Mouse (Mus musculus): Measurements from ENCODE around the gene Dennd4a.

Dennd4a gene

DNA sequence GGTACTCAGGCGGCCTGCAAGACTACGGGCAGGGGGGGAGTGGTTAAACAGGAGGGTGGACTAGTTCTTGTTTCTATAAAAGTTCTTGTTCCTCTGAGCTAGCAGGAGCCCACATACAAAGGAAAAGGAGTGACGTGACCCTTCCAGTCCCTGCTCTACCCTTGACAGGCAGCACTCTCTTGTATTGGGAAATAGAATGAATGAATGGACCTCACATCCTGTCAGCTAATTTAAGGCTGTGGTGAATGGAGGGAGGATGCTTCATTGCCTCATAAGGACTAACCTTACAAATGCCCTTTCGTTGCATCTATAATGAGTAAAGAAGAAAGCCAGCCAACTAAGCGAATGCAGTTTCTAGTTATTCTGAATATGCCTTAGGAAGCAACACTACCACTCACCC lies 114.6 kb downstream of the Dennd4a start:
- no peak for DNase-seq

DNA sequence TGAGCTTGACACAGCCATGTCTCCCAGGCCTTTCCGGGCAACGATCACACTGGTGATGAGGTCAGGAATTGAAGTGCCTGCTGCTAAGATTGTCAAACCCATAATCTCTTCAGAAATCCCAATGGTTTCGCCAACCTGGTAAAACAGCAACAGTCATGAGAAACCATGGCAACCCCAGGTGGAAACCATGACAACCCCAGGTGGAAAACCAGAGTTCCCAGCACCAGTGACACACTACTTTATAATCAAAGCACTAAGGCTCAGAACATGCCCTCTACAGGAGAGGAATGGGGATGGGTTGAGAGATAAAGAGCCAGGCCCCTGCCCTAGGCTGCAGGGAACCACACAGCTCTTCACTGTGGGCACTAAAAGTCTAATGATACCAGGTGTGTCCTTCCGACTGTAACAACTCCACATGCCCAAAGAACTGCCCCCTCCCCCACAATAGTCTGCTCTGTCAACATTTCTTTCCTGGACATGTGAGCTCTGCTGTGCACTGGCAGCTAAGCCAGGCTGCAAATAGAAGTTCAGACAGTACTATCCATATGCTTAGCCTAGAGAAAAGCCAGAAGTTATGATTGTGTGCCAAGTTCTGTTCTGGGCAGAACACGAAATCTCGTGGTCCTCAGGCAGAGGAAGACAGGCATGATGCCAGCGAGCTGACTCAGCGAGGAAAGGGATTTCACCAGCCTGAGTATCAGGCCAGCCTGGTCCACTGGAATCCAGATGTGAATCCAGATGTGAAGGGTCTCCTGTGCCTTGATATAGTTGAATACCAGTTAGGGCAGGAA lies 115.3 kb downstream of the Dennd4a start:
- peak; percentile 87 to 88 for DNase-seq

DNA sequence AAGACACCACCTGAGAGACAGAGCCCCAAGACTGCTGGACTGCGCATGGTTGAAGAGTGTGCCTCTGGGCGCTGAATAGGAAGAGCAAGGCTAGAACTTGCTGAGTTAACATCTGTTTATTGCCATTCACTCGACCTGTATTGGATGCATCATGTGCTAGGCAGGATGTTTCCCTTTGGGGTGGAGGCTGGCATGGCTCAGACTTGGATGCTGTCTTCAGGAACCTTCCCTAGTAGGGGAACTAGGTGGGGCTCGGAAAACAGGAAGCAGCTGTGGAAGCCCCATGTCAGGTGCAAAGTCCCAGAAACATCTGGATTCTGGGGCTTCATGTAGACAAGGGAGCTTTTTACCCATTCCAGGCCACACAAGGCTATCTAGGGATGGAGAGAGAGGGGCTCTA lies 119.1 kb downstream of the Dennd4a start:
- no peak for DNase-seq

DNA sequence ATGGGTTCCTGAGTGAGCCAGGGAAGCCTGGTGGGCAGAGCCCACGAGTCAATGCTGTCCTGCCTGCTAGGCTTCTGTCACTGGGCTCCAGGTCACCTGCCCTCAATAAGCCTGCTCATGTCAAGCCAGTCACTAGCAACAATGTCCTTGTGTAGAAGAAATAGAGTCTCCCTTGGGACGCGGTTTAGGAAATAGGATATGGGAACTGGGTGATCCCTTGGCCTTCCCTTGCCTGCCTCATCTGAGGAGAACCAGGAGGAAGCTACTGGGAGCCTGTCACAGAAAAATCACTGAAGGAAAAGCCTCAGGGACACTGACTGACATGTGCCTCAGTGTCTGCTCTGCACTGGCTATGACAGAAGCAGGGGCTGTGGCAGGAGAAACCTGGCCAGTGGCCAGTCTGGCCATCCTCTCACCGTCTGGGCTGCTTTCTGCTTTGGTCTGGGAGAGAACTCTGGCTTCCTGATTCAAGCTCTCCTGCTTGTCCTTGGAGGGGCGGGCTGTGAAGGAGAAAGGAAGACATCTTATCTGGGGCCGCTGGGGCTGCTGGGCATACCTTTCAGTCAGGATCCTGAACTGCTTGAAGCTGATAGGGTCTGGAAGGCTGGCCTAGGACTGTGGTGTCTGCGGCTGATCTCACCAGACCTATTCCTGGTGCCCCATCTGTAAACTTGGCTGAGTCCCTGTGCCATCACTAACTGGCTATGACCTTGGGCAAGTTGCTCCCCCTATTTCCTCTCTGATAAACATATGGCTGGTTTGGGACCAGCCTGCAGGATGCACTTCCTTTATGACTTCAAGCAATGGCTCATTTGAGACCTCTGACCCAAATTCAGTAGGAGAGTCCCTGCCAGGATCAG lies 120.8 kb downstream of the Dennd4a start:
- peak; percentile 65 for DNase-seq

DNA sequence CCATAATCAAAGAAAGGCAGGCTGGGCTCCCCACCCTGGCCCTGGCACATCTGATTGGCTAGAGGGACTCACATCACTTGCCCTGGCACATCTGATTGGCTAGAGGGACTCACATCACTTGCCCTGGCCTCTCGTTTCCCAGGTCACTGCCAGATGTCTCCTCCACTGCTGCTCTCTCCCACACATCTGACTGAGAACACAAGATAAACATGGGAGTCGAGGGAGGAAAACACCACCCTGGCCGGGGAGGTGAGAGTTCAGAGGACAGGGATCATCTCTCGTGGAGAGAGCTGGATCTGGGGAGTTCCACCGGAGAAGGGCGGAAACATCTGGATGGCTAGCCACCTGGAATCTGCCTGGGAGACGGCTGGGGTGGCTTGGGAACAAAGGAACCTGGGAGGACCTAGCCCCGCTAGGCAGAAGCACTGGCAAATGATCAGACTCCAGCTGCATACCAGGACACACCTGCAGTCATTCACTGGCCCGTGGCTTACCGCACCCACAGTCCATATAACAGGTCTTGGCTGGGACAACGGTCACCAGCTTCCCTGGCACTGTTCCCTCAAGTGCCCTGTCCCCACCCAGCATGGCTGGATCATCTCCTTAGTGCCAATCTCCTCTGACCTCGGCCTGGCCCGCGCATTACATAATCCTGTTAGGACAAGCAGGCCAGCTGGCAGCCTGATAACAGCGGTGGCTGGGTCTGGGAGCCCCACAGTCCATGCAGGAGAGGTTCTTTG lies 123.0 kb downstream of the Dennd4a start:
- DNase-seq = peak; percentile 62 to 73

DNA sequence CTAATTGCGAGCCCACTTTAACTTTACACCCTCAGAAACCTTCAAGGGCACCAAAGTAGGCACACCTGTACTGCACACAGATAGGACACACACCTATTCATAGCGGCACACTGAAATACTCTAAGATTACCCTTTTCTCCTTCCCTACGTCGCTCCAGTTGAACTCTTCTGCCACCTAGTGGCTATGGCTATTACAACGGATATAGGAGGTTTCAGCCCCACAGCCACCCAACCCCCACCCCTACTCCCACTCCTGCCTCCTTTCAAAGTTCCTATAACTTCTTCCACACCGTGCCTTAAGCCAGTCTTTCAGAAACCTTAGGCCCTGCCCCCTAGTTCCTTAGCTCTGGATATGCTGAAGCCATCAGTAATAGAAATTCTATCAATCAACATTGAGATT lies 125.4 kb downstream of the Dennd4a start:
- DNase-seq = peak; percentile 79 to 81

DNA sequence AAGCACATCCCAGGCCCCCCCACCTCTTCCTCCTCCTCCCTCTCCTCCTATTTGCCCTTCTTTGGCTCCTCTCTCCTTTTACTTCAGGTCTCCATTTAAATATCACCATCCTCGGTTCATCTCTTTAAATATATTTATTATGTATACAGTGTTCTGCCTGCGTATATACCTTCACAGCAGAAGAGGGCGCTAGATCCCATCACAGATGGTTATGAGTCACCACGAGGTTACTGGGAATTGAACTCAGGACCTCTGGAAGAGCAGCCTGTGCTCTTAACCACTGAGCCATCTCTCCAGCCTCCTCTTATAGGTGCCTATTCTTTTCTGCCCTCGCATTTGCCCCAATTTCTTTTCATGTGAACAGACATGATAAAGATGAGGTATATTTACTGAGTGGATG lies 126.4 kb downstream of the Dennd4a start:
- DNase-seq = no peak

DNA sequence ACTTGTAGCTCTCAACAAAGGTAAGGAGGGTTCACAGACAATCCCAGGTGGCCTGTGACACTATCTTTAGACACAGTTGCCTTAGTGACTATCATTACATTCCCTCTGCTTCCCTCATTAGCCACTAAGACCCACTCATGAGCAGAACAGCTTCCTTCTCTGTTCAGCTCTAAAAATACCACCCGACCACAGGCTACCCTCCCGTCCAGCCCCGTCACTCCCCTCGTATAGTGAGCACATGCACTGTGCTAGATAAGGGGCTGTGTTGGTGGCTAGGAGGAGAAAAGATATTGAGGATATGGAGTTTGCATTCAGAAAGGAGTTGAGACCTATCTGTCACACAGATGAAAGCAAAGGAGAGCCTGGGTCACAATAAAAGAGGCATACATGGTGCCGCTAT lies 127.4 kb downstream of the Dennd4a start:
- DNase-seq = no peak

DNA sequence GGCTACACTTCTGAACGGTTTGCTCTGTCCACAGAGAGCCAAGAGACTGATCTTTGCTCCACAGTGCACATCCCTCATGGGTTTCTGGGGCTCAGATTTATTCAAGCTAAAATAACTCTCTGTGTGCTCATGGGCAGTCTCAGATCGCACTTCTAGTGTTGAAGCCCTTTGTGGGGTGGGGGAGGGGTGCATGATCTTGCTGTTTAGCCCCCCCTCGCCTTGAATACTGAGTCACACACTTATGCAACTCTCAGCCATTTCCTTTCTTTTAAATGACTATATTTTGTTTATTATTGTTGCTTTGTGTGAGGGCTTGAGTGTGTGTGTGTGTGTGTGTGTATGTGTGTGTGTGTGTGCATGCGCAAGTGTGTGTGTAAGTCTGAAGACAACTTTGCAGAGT lies 128.1 kb downstream of the Dennd4a start:
- no peak for DNase-seq

DNA sequence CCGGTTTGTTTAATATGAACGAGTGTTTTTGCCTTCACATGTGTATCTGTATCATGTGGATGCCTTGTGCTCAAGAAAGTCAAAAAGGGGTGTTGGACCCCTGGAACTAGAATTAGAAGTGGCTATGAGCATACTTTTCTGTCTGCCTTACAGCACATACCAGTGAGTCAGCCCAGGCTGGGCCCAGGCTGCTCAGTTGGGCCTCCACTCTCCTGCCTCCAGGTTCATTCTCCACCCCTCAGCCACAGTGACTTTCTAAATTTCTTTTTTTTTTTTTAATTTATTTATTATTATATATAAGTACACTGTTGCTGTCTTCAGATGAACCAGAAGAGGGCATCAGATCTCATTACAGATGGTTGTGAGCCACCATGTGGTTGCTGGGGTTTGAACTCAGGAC lies 128.7 kb downstream of the Dennd4a start:
- DNase-seq = no peak

DNA sequence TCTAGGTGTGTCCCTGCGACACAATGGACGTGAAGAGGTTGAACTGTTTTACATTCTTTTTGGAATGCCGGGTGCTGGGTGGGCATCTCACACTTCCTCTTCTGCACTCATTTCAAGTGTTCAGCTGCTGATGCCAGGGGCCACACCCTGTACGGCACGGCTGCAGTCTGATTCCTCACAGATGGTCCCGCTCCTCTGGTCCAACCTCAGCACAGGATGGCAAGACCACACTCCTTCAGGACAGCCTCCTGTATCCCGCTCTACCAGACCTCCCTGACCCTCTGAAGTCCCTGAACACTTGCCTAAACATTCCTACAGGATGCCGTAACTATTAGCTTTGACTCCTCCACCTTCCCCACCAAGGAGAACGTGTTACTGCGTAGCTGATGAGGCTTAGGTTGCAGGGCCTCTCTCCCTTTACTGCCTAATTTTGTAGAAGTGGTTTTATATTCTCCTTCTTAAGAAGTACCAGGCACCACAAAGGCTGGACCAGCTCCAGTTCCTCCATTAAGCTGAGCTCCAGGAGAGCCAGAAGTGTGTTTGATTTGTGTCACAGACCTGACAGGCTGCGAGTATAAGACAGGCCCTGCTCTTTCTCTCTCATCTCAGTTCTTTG lies 129.7 kb downstream of the Dennd4a start:
- DNase-seq = no peak

DNA sequence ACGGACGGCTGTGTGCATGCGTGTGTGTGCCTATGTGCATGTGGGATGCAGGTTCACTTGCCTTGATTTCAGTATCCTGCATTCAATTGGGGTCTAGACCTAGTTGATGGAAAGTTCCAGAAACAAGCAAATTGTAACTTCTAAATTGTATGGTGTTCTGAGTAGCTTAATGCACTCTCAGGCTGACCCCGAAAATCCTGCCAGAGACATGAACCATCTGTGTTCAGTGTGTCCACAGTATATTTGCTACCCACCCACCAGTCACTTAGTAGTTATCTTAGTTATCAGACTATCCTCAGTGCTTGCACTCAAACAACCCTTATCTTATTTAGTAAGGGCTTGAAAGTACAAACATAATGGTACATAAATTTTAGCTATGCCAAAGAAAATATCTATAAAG lies 130.5 kb downstream of the Dennd4a start:
- DNase-seq = no peak

DNA sequence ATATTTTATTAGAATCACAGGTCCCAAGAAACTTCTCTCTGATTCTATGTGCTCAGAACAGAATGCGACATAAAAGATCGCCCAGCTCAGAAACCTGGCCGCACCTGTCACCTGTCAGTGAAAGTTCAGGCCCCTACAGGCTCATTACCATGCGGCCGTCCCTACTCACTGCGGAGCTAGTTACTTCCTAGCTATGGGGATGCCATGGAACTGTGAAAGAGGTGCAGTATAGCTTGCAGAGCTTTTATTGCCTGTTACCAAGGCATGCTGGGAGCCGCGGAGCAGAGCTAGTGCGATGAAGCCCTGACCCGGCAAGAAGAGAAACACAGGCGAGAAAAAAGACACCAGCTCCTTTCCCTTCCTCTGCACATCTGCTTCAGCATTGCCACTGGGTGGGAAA lies 132.9 kb downstream of the Dennd4a start:
- DNase-seq = no peak

DNA sequence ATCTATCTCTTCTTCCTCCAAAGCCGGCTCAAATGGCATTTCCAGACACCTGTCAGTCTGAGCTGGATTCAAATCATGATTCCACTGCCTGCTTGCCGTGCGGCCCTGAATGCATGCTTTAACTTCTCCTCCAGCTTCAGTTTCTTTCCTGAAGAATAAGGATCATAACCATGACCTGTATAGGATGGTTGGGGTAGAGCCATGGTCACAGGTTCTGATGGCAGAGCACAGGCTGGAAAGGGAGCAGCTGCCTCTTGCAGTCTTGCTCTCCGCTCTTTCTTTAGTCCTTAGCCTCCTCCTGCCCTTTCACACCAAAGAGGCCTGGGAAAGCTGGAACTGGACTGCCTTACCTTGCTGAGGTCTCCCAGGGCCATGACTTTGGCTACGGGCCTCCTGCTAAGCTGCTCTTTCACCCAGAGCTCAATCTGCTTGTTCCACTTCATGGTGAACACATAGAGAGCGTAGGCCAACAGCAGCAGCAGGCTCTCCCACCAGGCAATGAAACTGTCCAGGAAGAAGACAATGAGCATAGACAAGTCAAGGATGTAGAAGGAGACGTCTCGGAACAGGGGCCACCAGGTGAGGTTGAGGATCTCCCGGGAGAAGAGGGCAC lies 136.4 kb downstream of the Dennd4a start:
- DNase-seq = no peak

DNA sequence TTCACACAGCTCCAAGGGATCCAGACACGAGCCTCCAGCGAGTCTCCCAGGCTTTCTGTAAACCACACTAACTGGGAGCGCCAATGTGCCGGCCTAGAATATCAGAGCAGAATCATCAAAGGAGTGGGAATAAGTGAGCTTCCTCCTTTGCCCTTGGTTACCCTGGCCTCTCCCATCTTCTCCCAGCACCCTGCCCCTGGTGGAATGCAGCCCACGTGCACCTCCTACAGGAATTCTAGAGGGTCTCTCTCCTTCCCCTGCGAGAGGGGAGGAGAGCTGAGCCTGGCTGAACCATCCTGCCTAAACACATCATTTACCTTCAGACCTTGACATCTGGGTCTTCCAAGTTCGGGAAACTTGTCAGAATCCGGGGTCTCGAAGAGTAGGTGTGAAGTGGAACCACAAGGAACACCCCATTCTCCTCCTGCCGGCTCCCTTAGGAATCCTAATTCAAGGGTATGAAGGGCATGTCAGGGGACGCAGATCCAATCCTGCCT lies 140.1 kb downstream of the Dennd4a start, which contains the start of gene Slc24a1:
Slc24a1 (minus strand) TSS at position 447 of the 497 bp plus-strand sequence.
- DNase-seq = no peak

DNA sequence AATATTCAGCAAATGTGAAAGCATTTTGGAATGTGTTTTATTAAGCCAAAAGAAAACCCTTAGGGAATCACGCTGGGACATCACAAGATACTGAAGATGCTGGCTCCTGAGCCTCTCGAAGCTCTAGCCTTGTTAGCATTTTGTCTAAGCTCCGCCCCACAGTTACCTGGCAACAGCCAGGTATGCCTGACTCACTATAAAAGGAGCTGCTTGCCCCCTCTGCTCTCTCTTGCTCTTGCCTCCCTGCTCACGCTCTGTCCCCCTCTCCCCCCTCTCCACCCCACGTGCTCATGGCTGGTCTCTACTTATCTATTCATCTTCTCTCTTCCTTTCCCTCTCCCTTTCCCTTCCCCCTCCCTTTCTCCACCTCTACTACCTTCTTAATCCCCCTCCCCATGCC lies 140.9 kb downstream of the Dennd4a start:
- DNase-seq = no peak

DNA sequence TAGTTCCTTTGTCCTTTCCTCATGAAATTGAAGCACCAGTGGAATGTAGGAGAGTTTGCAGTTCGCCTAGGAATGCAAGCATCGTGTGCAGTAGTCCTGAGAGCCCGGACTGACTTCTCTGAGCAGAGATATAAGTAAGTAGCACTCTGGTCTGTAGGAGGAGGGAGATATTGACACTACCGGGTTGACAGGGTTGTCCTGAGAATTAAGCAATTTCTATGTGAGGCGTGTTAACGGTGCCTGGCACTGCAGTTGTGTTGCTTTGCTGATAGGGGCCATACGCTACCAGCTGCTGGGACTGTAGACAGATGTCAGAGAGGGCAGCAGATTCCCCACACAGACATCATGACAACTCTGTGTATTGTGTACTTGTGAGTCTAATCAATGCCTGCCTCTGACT lies 142.1 kb downstream of the Dennd4a start:
- no peak for DNase-seq

DNA sequence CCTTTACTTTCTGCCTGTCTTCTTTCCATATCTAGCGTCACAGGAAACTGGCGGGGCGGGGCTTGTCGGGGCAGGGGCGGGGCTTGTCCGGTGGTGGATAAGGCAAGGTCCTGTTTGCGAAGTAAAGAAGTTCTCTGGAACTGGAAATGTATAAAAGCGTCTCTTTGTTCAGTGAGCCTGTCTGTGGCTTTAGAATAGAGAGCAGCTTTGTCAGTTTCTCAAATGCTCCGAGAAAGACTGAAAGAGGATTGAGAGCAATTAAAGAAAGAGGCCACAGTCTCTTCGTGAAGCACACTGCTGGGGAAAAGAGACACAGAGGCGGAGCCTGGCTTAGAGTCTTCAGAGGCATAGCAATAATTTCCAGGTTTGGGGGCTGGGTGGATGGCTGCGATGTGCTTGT lies 145.2 kb downstream of the Dennd4a start:
- peak; percentile 31 to 49 for DNase-seq

DNA sequence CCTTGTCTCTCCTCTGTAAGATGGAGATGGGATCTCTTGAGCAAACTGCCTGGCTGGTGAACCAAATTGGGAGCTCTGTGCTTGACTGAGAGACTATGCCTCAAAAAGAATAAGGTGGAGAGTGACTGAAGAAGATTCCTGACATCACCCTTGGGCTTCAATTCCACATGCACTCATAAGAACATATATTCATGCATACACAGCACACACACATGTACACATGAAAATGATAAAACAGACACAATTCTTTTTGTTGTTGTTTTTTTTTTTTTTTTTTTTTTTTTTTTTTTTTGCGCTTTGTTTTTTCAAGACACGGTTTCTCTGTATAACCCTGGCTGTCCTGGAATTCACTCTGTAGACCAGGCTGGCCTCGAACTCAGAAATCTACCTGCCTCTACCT lies 146.1 kb downstream of the Dennd4a start:
- DNase-seq = no peak

DNA sequence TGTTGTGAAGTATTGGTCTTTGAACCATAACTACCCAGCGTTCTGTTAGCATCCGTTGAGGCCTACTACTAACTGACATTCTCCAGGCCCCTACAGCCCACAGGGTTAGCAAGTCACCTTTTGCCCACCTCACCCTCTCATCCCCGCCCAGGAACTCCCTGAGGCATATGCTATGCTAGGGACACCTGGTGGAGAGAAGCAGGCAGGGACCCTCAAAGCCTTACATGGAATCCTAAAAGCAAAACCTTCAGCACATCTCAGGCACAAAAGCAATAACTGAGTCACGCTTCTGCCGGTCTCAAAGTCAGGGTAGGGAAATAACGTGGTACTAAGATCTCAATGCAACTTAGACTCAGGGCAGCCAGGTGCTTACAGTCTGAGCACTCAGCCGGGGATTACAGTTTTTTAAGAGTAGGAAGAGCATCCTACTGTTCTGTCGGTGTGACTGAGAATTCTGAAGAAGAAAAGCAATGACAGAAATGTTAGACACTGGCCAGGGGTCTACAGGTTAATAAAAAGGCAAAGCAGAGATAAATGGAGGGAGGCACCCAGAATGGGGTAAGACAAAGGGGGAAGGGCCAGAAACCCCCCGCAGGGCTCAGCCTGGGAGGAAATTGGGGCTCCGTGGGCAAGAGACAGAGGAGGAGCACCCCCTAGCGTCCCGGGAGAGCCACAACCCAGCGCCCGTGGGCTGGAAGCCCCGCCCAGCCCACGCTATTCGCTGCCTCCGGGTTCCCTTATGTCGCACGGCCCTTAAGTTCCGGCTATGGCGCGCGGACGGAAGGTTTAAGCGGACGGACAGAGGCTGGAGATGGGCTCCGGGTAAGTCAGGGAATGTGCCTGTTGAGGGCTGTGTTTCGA lies 149.2 kb downstream of the Dennd4a start, which contains the start of gene Ints14:
Ints14 (plus strand) TSS at position 789 of the 861 bp plus-strand sequence.
- peak; percentile 98 to 99 for DNase-seq

DNA sequence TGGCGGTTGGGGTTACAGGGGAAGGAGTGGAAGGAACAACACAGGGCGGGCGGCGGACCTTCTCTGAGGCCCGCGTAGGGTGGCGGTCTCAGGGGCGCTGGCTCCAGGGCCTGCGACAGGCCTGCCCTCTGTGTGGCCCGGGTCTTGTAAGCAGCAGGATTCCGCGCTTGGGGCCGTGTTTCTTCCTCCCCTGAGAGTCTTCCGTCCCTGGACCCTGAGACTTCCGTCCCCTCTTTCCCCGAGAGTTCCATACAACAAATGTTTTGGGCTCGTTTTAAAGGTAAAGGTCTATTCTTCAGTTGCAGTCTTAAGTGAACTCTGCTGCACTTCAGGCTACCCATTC lies 149.8 kb downstream of the Dennd4a start:
- no peak for DNase-seq
